13 mouse cellular contexts compared by ENCODE assay signal in genomic region chr6:30287958-30288357, GRCm38 (mm10). TPM values are rescaled to one million over a fixed set of nuclear protein-coding genes. Genes with fewer than 3 reads are reported as not detected.
DNase-seq lines count a peak whose midpoint lies in the region; ATAC-seq and TF ChIP-seq lines count a peak whose summit lies in the region.
"Had no signal": no experiment of that assay in that cellular context is flagged by ENCODE, and none has a peak within 500 bp of the region (broad histone marks: within the 10 kb centered on the region; RNA-seq: fewer than 3 reads in every experiment).

No protein-coding gene starts in this region.

- no peak for TF ChIP-seq POLR2A in spleen, adult 2 months (IDR thresholded peaks at IDR 0.05; ENCODE audit: low read depth, low read length)

- no peak overlapping the region for H3K9ac ChIP-seq in kidney, embryonic 16.5 days (replicated peaks; ENCODE audit: low read length)
- H3K9ac ChIP-seq: liver, embryonic 14.5 days had no signal

- H3K27me3 ChIP-seq in kidney, embryonic 16.5 days (ENCODE audit: insufficient read depth, low read length): no peaks in the 10 kb centered on the region
- H3K27me3 ChIP-seq in spleen, adult 2 months (ENCODE audit: control insufficient read depth, insufficient read depth, low read length): no peaks in the 10 kb centered on the region

- H3K4me2 ChIP-seq in kidney, embryonic 16.5 days (replicated peaks; ENCODE audit: low read depth, low read length): no peak overlapping the region

- TF ChIP-seq CTCF in spleen, adult 2 months (IDR thresholded peaks at IDR 0.05; ENCODE audit: extremely low read depth, insufficient read depth, insufficient read length, insufficient replicate concordance): no peak
- TF ChIP-seq CTCF in layer of hippocampus, adult 2 months (conservative IDR thresholded peaks at IDR 0.05): no peak

- H3K9me3 ChIP-seq in kidney, embryonic 16.5 days (ENCODE audit: low read length): no peaks in the 10 kb centered on the region
- H3K9me3 ChIP-seq: embryonic facial prominence, embryonic 10.5 days had no signal

- DNase-seq in adrenal gland, adult (ENCODE audit: inconsistent age in 2 of 2, low spot score in 1 of 2): peak; percentile 37 to 66
- no peak for DNase-seq in adrenal gland, adult 18-20 months (ENCODE audit: low spot score in 2 of 2)
- no peak for DNase-seq in kidney, adult 9 months
- DNase-seq in spleen, adult 18-20 months: peak; percentile 41 to 42
- DNase-seq in spleen, adult 12 weeks (ENCODE audit: low spot score): no peak
- peak in 1 of 2 experiments; percentile 54 for DNase-seq in spleen, adult 2 months (ENCODE audit: low read depth in 1 of 2, low spot score in 2 of 2)
- no peak for DNase-seq in layer of hippocampus, adult 2 months (ENCODE audit: low spot score in 2 of 2)
- DNase-seq: cerebellum, adult 9-10 months; right cerebral cortex, postnatal 25 days had no signal

- peak; percentile 42; the same call in 1 of the 2 replicates for ATAC-seq in kidney, embryonic 16.5 days (ENCODE audit: low FRiP score, low TSS enrichment)

- WGBS in kidney, embryonic 16.5 days: 63% methylated on average over 6 of the region's 6 CpGs
- 63% methylated on average over 6 of the region's 6 CpGs for WGBS in spleen, adult 2 months

- peaks cover 26% of the 10 kb centered on the region for H3K36me3 ChIP-seq in kidney, embryonic 16.5 days (ENCODE audit: insufficient read depth, low read length)
- peaks cover 17% of the 10 kb centered on the region for H3K36me3 ChIP-seq in spleen, adult 2 months (ENCODE audit: control insufficient read depth, insufficient read depth, low read length)

- H3K4me3 ChIP-seq in kidney, embryonic 16.5 days (ENCODE audit: low read length): no peak overlapping the region
- H3K4me3 ChIP-seq in spleen, adult 2 months (ENCODE audit: extremely low read depth, insufficient read depth, insufficient read length): no peak overlapping the region
- no peak overlapping the region for H3K4me3 ChIP-seq in layer of hippocampus, adult 2 months
- H3K4me3 ChIP-seq: embryonic facial prominence, embryonic 10.5 days had no signal

- no peak overlapping the region for H3K27ac ChIP-seq in kidney, embryonic 16.5 days (ENCODE audit: low read length)
- H3K27ac ChIP-seq in spleen, adult 2 months (ENCODE audit: insufficient read depth, low read length): peak overlapping the region; percentile 56
- H3K27ac ChIP-seq in layer of hippocampus, adult 2 months: no peak overlapping the region
- H3K27ac ChIP-seq: embryonic facial prominence, embryonic 10.5 days; liver, embryonic 14.5 days; stomach, postnatal 0 days had no signal

- no peaks in the 10 kb centered on the region for H3K4me1 ChIP-seq in kidney, embryonic 16.5 days (ENCODE audit: insufficient read depth, low read length)
- peaks cover 19% of the 10 kb centered on the region for H3K4me1 ChIP-seq in spleen, adult 2 months (ENCODE audit: control insufficient read depth, insufficient read depth, insufficient read length)
- H3K4me1 ChIP-seq: embryonic facial prominence, embryonic 10.5 days had no signal

RNA-seq across cellular contexts. Expression of gene Ube2h, which starts 16.4 kb away (rescaled TPM):
- 100 to 1,000 TPM in 1 of 2 experiments, 10 to 100 TPM in 1; 94.7 to 121 TPM for total RNA-seq in adrenal gland, adult 18-20 months (2021)
- polyA plus RNA-seq in kidney, embryonic 16.5 days (2015; fragmentation: Nextera tagmentation; extraction: Ambion mirVana): 53.7 and 55.5 TPM in 2 replicates
- 69.7 and 101 TPM in 2 replicates for polyA plus RNA-seq in spleen, adult 2 months (2012; rRNA removed)
- total RNA-seq in layer of hippocampus, adult 2 months (2021): 10 to 100 TPM; 87.9 to 88.1 TPM

Comparison
In these comparisons a context has a peak if more than half of its experiments do, and no peak if none do; other contexts are left out.
1. DNase-seq: peak in adrenal gland, adult (2 of 2) and spleen, adult 18-20 months (2 of 2); none in adrenal gland, adult 18-20 months (0 of 2), kidney, adult 9 months (single experiment), spleen, adult 12 weeks (single experiment) and layer of hippocampus, adult 2 months (0 of 2).